Comparison of ENCODE assay signal across 18 mouse cellular contexts in genomic region chr5:103171207-103171606, GRCm38 (mm10). TPM values are rescaled to one million over a fixed set of nuclear protein-coding genes. Genes with fewer than 3 reads are reported as not detected.
DNase-seq lines count a peak whose midpoint lies in the region; ATAC-seq lines count a peak whose summit lies in the region.
"Had no signal": no experiment of that assay in that cellular context is flagged by ENCODE, and none has a peak within 500 bp of the region (broad histone marks: within the 10 kb centered on the region; RNA-seq: fewer than 3 reads in every experiment).

No protein-coding gene starts in this region.

- H3K36me3 ChIP-seq in midbrain, embryonic 11.5 days (ENCODE audit: control insufficient read depth, insufficient read depth, low read length): no peaks in the 10 kb centered on the region
- no peaks in the 10 kb centered on the region for H3K36me3 ChIP-seq in midbrain, embryonic 14.5 days (ENCODE audit: control insufficient read depth, insufficient read depth, low read length)
- H3K36me3 ChIP-seq: G1E had no signal

- no peak for ATAC-seq in midbrain, embryonic 11.5 days (ENCODE audit: low FRiP score)
- no peak for ATAC-seq in midbrain, embryonic 14.5 days (ENCODE audit: low FRiP score, low TSS enrichment)
- ATAC-seq: activated CD4-positive, CD25-positive, alpha-beta regulatory T cell, adult 4 months; CD4-positive, CD25-positive, alpha-beta regulatory T cell, adult 4 months; Patski had no signal

- no peak overlapping the region for H3K27ac ChIP-seq in midbrain, embryonic 11.5 days (ENCODE audit: low read depth, low read length)
- no peak overlapping the region for H3K27ac ChIP-seq in midbrain, embryonic 14.5 days (replicated peaks; ENCODE audit: low read depth, low read length)

- H3K27me3 ChIP-seq in midbrain, embryonic 11.5 days (ENCODE audit: control insufficient read depth, insufficient read depth, low read length): no peaks in the 10 kb centered on the region
- H3K27me3 ChIP-seq in midbrain, embryonic 14.5 days (ENCODE audit: control insufficient read depth, insufficient read depth, low read length): no peaks in the 10 kb centered on the region
- H3K27me3 ChIP-seq: CH12.LX, Patski had no signal

- H3K9me3 ChIP-seq in midbrain, embryonic 11.5 days (ENCODE audit: control insufficient read depth, low read length): no peaks in the 10 kb centered on the region; the same call in 1 of the 2 replicates
- H3K9me3 ChIP-seq in midbrain, embryonic 14.5 days (ENCODE audit: control insufficient read depth, low read length): 0 out of 2 replicates have a peak, but pooled peaks cover 4% of the 10 kb centered on the region

- no peaks in the 10 kb centered on the region for H3K4me1 ChIP-seq in midbrain, embryonic 11.5 days (ENCODE audit: control insufficient read depth, insufficient read depth, low read length)
- peaks cover 7% of the 10 kb centered on the region; the same call in 1 of the 2 replicates for H3K4me1 ChIP-seq in midbrain, embryonic 14.5 days (ENCODE audit: control insufficient read depth, insufficient read depth, low read length)

- WGBS in midbrain, embryonic 11.5 days: 87% methylated on average over 3 of the region's 3 CpGs
- WGBS in midbrain, embryonic 14.5 days: 81% methylated on average over 3 of the region's 3 CpGs

- DNase-seq in midbrain, embryonic 11.5 days (ENCODE audit: low spot score, missing footprints): peak; percentile 69
- DNase-seq in midbrain, embryonic 14.5 days: no peak
- DNase-seq: adrenal gland, adult 2 months; adrenal gland, adult 8-10 months; adrenal gland, postnatal 10 days; adrenal gland, postnatal 14 days; adrenal gland, postnatal 25 days; adrenal gland, postnatal 36 days; B cell, adult 2 months; cerebellum, adult 11 months; cerebellum, adult 11-12 months; cerebellum, adult 18-20 months; cerebellum, adult 2 months had no signal

- H3K4me3 ChIP-seq in midbrain, embryonic 11.5 days (ENCODE audit: low read depth, low read length): no peak overlapping the region
- H3K4me3 ChIP-seq in midbrain, embryonic 14.5 days (replicated peaks; ENCODE audit: low read depth, low read length): no peak overlapping the region

- no peak overlapping the region for H3K9ac ChIP-seq in midbrain, embryonic 11.5 days (ENCODE audit: low read length)
- H3K9ac ChIP-seq in midbrain, embryonic 14.5 days (replicated peaks; ENCODE audit: low read length): no peak overlapping the region

- H3K4me2 ChIP-seq in midbrain, embryonic 11.5 days: no peak overlapping the region
- H3K4me2 ChIP-seq in midbrain, embryonic 14.5 days (ENCODE audit: low read length): no peak overlapping the region

RNA-seq across cellular contexts. Expression of gene Mapk10, which starts 39.9 kb away (rescaled TPM):
- polyA plus RNA-seq in midbrain, embryonic 11.5 days (2014; fragmentation: Nextera tagmentation; extraction: Ambion mirVana): 47.6 and 55.8 TPM in 2 replicates
- 119 and 132 TPM in 2 replicates for polyA plus RNA-seq in midbrain, embryonic 14.5 days (2014; fragmentation: Nextera tagmentation; extraction: Ambion mirVana)
- polyA plus RNA-seq: CD4-positive, CD25-positive, alpha-beta regulatory T cell, adult 4 months; G1E had no signal
